Mouse (Mus musculus) E14TG2a.4 (cell line): ENCODE data around the gene Cdkn2a.

Experiments used
- CTCF ChIP-seq: conservative IDR thresholded peaks from 2 replicates; pipeline ENCODE4 v1.5.1; 2014; ENCODE audit warnings: low read length
- POU5F1 ChIP-seq: IDR thresholded peaks from 2 replicates; pipeline ENCODE4 v1.6.1; 2014; ENCODE audit warnings: low read length, borderline replicate concordance

DNA sequence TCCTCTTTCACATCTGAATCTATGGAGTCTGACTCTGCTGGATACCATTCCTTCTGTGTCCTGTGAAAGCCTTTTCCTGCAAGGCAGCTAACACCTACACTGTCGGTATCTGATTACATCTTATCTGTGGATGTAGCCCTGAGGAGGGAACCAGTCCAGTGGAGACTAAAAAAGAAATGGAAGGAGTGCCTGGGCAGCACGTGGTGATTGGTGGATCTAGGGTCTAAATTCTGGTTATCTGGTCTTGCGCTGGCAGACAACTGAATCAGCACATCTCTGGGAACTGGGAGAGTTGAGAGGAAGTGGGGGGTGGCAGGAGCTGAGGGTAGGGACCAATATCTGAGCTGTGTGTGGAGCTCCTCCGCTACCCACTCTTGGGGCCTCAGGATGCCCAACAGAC lies 5.4 kb downstream of the Cdkn2a start:
- TF ChIP-seq CTCF (no peak), POU5F1 (no peak)
